Mouse (Mus musculus): ENCODE results near the gene Ep300.

DNA sequence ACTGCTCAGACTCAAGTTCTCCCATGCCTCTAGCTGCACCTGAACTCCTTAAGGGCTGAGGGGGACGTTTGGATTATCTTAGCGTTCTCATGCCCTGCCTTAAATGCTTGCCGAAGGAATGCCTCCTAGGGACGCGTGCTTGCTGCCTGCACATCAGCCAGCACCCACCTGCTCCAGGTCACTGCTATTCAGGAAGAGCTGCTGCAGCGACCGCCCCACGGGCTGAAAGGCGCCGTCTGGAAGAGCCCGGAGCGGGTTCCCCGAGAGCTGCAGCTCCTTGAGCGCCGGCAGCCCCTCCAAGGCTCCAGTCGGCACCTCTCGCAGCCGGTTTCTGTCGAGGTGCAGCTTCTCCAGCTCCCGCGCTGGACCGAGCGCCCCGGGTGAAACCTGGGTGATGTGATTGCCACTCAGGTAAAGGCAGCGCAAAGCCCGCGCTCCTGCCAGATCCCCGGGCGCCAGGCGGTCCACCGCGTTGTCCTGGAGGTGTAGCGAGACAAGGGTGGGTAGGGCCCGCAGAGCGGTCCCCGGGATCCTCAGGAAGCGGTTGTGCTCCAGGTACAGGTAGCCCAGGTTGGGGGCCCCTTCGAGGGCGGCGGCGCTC lies 108.3 kb downstream of the Ep300 start:
- TF ChIP-seq CTCF (IDR thresholded peaks at IDR 0.05; ENCODE audit: control insufficient read depth, insufficient read depth, low read length), result no peak
- TF ChIP-seq POLR2A (IDR thresholded peaks at IDR 0.05; ENCODE audit: borderline replicate concordance, control insufficient read depth, low read depth, low read length), result no peak

All from bone marrow, adult 2 months (tissue).